Mouse (Mus musculus): ENCODE data around the gene Phf20.

DNA sequence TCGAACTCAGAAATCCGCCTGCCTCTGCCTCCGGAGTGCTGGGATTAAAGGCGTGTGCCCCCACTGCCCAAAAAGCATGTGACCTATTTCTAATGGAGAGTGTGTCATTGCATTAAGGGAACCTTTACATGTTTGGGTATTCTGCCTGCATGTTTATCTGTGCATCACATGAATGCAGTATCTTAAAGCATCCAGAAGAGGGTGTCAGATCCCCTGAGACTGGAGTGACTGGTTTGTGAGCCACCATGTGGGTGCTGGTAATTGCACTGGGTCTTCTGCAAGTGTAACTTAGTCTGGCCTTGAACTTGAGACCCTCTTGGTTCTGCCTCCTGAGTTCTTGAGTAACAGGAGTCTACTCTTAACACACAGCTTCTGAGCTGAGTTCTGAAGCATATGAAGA lies 90.5 kb downstream of the Phf20 start:
- TF ChIP-seq CTCF (IDR thresholded peaks at IDR 0.05): 0 out of 2 replicates have a peak, but pooled peaks have one; percentile 8
- no peak for TF ChIP-seq EP300 (IDR thresholded peaks at IDR 0.05)

All from lung, postnatal 0 days (tissue).